Mouse (Mus musculus) gastrocnemius, postnatal 25 days (tissue): ENCODE data around the gene Shroom1. TPM values are rescaled to one million over a fixed set of nuclear protein-coding genes. Genes with fewer than 3 reads are reported as not detected.
"Not testable (repeated sequence)": the region's sequence is repeated elsewhere in the genome, so short reads cannot be mapped to it uniquely, and the experiment has no call there.

Source experiments
- DNase-seq: peaks from one replicate; pipeline ENCODE4 v3.0.0; 2022
- long read RNA-seq, 2 experiments: library from polyadenylated mRNA; stranded (forward); transcript quantifications; one replicate each; pipeline ENCODE4 v2.0.0; 2021
- total RNA-seq, 2 experiments: library from RNA; stranded (reverse); gene quantifications; 1 replicate in 1 of 2; 2 replicates in 1 of 2; pipeline ENCODE4 v1.2.3; 2021

Shroom1 gene
- under 1 TPM; 0.23 to 0.35 TPM for total RNA-seq
- long read RNA-seq, experiment 1, partial matches to known transcripts = 0 of 1 reads
- long read RNA-seq, experiment 1, other reads (novel, unspliced or antisense) = 1 of 1 reads
- long read RNA-seq, experiment 2 = 0 reads

DNA sequence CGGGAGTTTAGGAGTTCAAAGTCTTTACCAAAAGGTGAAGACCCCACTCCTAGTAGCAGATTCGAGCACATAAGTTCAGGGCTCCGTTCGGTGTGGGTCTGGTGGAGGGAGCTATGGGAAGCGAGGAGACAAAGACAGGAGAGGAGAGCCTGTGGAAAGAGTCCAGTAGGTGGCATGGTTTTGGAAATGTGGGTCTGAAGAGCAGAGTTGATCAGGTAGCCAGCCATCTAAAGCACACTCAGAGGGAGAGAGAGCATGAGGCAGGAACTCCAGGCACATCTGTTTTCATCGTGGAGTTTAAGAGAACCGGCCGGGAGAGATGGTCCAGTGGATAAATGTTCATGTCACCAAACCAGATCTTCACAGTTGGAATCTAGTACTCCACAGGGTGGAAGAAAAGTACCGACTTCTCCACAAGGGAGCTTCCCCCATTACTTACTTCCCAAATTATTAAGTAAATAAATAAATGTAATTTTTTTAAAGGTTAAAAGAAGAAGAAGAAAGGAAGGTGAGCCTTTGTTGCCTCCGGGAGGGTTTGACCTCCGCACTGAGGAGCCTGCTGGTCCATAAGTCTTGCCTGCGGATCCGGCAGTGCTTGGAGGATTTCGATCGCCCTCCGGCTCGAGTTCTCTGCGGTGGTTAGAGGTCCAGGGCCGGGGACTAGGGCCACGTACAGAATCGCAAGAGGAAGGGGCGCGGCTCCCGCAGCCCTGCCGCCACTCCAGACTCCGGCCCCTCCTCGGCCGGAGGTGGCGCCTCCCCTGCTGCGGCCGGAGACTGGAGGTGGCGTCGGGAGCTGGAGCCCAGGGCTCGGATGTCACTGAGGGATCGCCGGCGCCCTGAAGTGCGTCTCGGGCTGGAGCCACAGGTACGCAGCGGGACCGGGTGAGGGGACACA lies at the start of gene Shroom1, which contains the start of gene Gm10447:
TSS of gene Shroom1 (plus strand) at position 732 of the 898 bp plus-strand sequence.
TSS of gene Gm10447 (minus strand) at position 637 of the 898 bp plus-strand sequence.
- DNase-seq = peak; percentile 39

DNA sequence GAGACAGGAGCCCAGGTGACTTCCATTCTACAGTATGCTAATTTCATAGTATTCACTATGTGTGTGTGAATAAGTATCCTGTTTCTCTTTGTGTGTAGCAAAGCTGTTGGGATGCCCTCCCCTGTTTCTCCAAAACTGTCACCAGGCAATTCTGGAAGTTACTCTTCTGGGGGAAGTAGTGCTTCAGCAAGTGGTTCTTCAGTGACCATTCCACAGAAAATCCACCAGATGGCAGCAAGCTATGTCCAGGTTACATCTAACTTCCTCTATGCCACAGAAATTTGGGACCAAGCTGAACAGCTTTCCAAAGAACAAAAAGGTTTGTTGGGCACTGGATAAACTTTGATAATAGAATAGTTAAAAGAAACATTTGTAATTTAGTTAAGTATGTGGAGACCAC lies 45.3 kb upstream of the Shroom1 start:
- DNase-seq = no peak

DNA sequence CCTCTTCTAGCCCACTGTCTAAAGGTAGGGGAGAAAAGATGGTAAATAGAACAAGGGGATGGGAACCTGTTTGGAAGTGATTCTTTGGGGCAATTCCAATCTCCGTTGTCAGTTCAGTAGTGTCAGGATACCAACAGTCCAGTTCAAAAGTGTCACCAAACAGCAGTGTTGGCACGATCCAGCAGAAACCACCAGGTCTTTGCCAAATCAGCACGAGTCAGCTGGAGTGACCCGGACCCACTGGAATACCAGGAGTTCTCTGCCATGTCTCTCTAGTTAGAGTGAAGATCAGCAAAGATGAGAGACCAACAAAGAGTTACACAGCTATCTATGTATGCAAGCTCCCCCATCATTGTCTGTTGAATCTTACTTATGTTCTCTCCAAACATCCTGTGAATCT lies 43.1 kb upstream of the Shroom1 start:
- no peak for DNase-seq

DNA sequence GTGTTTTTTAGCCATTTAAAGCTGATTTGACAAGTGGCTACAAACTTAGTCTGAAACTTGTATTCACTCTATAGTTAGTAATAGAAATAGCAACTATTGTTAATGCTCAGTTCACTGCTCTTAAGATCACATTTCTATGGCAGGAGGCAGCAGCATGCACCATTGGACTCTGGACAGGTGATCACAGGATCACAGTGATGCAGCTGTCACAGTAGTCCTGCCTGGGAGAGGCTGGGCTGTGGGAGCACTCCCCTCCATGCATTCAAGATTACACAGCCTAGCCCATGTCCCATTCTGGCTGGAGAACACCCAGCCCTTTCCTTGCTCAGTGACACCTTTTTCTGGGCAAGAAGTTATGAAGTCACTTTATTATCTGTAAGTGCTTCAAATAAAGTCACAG lies 39.0 kb upstream of the Shroom1 start:
- DNase-seq = no peak

DNA sequence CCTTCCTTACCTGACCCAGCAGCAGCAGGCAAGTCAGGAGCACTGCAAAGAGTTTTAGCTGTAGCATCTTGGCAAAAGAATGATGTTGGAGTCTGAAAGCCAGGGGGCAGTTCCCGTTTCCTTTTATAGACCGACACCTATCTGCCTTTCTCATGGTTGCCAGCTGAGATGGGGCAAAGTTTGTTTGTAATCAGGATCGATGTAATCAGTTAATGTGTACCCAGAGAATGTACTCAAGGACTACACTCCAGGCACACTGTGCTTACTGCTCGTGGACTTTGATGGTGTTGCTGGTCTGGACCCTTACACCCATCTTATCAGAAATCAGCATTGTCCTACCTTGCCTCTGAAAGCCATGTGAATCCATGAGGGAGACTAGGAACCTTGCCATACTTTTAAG lies 34.0 kb upstream of the Shroom1 start, which contains the start of gene Leap2:
TSS of gene Leap2 (minus strand) at position 135 of the 400 bp plus-strand sequence.
- no peak for DNase-seq

DNA sequence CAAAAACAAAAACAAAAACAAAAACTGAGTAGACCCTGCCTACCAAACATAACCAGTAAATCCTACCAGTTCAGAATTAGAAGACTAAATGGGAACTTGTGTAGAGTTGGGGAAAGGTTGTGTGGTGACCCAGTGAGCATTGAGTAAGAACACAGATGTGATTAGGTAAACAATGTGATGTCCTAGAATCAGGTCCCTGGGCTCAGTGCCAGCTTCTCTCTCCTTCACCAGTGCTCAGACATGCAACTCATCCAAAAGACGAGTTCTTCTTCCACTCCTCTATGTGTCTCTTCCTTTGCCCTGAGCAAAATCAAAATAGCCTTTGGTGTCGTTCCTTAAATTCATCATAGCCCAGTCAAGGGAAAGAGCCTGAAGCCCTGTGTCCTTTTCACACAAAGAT lies 32.2 kb upstream of the Shroom1 start:
- DNase-seq = no peak

DNA sequence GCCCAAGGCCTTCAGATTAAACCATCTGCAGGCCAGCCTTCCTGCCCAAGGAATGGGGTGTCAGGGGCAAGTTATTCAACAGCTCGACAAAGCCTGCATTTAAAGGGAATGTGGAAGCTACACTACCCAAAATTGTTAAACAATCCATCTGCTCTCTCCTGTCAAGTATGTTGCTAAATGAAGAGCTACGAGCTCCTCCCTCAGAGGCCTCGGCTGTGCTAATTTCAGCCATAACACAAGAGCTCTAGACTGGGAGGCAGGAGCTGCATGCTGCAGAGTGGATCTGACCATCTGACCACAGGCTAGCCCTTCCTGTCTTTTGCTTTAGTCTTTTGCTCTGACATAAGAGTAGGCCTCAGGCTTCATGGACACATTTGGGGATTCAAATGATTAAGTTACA lies 31.8 kb upstream of the Shroom1 start:
- DNase-seq = no peak

DNA sequence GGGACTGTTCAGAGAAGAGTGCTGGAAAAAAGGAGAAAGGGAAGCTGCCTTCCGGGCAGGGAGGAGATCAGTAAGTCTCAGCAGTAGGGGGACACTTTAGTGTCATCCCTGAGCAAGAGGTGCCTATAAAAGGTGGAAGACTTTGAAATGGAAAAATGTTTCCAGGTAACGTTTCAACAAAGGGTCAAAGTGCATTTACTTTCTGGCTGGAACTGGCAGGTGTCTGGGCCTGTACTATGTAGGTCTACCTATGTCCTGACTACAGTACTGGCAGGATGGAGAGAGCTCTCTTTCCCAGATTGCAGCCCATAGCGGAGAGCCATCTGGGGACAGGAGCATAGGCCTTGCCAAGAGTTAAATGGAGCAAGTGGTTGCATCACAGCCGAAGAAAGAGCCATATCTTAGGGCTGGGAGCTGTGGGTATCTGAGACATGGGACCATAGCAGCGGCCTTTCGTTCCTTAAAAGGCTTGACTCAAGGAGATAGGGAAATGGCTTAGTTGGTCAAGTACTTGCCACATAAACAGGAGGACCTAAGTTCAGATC lies 31.2 kb upstream of the Shroom1 start:
- DNase-seq = no peak

DNA sequence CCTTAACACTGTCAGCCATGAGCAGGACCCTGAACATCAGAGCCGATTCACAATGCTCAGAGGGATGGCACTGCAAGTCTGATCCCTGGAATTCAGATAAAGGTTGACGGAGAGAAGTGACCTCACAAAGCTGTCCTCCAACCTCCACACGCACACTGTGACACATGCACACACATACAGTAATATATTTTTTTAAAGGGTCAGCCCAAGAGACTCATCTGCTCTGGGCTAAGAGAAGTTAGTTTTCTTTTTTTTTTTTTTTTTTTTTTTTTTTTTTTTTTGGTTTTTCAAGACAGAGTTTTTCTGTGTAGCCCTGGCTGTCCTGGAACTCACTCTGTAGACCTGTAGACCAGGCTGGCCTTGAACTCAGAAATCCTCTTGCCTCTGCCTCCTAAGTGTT lies 30.1 kb upstream of the Shroom1 start:
- not testable (repeated sequence) for DNase-seq

DNA sequence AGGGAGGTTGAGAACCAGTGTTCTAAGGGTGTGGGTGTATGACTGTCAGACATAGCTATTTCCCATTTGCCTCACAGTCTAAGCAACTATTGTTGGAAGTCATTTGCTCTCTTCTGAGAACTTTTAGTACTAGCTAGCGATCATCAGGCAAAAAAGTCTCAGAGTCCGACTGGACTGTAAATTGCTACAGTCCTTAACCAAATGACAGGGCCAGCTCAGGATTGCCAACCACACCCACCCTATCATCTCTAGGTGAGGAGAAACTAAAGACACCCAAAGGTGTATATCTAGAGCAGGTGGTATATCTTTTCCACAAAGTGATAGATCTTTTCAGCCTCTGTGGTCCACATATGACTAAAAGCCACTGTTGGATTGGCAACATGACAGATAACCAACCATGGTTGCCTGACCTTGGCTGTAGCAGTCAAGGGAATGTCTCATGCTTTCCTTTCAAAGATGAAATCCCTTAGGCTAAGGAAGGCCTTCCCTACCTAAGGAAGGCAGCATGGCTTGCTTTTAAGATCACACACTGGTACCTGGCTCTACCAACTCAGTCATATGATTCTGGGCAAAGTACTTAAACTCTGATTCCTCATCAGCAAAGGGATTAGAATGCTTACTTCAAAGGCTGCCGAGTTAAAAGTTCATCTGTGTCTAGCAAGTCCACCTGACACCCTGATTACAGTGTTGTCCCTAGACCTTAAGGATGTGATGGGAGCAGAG lies 28.9 kb upstream of the Shroom1 start:
- DNase-seq = no peak

DNA sequence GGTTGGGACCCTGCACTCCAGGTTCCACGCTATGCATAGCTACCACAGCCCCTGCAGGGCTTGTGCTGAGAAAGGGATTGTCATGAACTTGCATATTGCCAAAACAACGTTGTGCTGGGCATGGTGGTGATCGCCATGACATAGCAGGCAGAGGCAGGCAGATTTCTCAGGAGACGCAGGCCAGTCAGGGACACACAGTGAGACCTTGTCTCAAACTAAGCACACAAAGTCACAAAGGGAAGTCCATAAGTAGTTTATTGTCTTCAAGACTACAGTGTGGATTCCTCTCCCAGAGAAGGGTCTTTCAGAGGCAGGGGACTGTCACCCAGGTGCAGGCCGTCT lies 28.3 kb upstream of the Shroom1 start:
- DNase-seq = no peak

DNA sequence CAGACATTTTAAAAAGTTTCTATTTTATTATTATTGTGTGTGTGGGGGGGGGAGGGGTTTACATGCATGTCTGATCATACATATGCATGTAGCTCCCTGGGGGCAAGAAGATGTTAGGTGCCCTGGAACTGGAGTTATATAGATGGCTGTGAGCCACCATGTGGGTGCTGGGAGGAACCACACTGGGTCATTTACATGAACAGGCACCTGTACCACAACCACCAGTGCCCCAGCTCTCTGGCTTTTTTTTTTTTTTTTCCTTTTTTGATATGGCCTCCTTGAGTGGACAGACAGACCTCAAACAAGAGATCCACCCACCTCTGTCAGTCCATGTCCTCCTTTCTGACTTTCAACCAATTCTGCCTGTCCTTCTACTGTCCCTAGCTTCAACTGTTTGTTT lies 27.8 kb upstream of the Shroom1 start:
- no peak for DNase-seq

DNA sequence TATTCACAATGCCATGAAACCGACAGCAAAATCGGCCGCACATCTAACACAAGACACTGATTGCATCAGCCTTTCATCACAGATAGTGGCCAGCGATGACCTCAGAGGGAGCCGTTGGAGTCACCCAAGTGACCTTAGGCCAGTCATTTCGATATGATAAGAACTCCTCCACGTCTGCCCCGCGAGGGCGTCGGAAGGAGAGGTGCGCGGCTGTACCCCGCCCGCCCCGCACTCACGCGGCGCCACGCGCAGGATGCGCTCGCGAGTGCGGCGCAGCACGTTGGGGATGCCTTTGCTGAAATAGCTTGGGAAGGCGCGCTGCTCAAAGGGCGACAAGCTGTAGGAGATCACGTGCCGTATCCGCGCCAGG lies 26.7 kb upstream of the Shroom1 start:
- no peak for DNase-seq

DNA sequence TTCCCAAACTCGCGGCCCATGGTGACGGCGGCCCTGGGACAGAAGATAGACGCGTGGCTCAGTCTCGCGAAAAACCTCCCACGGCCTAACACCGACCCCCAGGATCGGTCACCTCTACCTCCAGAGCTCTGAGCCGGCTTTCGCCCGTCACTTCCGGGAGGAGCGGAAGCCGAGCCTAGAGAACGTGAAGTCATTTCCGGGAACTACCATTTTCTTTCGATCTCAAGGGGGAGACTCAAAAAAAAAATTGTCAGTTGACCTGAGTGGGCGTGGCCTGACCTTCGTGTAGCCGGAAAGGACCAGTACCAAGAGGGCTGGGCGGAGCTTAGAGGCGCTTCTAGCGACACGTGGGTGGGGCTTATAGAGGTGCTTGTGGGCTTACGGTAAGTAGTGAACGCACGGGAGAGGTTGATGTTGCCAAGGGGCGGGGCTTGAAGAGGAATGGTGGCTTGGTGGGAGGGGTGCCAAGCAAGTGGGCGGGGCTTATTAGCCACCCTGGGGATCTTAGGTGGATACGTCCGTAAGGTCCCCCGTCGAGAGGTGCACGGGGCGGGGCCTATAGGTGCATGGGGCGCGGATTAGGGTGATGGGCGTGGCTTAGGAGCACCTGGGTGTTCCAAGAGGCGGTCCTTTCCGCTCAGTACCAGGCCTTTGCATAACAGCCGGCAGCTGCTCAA lies 26.2 kb upstream of the Shroom1 start, which contains the start of the genes Uqcrq and Gdf9:
TSS of gene Uqcrq (minus strand) at position 162 of the 677 bp plus-strand sequence.
TSS of gene Gdf9 (plus strand) at position 354 of the 677 bp plus-strand sequence.
- peak; percentile 98 for DNase-seq

DNA sequence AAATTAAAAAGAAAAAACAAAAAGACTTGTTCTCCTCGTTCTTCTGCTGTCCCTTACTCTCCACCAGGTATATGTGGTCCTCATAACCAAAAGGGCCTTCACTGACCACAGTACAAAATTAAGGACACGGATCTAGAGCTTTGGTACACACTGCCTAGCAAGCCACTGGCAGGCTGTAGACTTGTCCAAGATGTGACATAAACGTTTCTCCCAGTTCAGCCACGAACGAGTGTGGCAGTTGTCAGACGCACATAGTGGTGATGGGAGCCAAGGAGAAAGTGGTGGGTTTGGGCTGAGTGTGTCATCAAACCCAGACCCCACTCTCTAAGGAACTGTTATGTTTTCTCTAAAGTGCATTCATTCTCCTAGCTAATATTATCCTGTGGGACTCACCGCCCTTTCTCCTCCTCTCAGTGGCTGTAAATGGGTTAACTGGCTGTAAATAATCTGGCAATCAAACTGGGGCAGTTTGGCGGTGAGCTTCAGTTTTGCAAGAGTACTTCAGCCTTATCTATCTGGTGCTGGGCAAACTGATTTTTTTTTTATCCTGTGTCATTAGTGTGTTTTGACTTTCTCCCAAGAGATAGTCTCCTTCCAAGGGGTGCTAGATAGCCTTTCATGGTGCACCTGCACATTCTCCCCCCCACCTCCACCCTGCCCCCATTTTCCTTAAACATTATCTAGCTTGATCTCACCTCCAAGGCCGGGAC lies 25.5 kb upstream of the Shroom1 start:
- DNase-seq = peak; percentile 24

DNA sequence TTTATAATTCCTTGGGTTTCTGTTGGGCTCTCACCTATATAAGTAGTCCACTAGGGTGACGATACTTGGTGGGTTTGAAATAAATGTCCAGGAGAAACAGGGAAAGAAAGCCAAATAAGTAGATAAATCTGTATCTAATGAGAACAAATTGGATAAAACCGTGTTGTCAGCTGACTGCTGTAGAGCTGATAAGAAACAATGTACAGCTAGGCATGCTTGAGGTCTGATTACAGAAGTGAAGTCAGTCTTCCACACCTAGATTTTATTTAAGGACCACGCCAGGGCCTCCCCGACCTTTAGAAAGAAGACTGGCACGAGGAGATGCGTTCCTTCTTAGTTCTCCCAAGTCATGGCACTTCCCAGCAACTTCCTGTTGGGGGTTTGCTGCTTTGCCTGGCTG lies 23.9 kb upstream of the Shroom1 start:
- no peak for DNase-seq

DNA sequence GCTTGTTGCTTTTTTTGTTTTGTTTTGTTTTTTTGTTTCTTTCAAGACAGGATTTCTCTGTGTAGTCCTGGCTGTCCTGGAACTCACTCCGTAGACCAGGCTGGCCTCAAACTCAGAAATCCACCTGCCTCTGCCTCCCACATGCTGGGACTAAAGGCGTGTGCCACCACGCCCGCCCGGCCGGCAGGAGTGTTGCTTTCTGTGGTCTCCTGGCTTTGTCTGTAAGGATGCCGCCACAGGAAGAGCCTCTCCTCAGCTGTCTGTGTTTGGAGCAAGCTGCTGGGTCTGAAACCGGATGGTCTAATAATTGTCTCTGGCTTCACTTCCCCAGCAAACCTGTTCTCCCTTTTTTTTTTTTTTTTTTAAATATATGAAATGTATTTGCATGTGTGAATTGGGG lies 21.5 kb upstream of the Shroom1 start:
- no peak for DNase-seq

DNA sequence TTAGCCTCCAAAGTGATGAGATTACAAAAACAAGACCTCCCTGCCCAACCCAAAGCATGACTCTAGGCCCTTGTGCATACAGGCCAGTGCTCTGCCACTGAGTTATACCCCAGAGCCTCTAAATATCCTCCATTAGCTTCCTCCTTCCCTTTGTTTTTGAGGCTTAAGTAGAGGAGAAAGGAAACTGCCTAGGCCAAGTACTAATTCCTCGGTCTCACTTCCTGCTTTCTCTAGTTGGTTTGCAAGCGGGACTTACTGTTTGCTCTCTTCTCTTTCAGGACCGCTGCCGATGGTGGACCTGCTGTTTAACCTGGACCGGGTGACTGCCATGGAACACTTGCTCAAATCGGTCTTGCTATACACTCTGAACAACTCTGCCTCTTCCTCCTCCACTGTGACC lies 20.7 kb upstream of the Shroom1 start:
- no peak for DNase-seq

DNA sequence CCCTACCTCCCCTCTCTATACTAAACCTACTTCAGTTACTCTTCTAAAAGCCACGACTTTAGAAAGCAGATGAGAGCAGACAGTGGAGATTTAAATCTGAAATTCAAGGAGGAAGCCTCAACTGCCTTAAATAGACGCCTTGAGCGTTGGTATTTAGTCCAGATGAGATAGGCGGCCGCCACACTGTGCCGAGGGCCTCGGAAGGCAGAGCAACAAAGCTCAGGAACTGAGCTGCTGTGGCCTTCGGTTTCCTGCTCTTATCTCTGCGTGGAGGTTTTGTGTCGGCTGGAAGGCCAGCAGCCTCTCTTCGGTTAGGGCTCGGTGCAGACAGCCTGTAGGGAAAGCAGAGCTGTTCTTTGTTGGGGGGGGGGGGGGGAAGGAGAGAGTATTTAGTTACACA lies 15.1 kb upstream of the Shroom1 start:
- no peak for DNase-seq

DNA sequence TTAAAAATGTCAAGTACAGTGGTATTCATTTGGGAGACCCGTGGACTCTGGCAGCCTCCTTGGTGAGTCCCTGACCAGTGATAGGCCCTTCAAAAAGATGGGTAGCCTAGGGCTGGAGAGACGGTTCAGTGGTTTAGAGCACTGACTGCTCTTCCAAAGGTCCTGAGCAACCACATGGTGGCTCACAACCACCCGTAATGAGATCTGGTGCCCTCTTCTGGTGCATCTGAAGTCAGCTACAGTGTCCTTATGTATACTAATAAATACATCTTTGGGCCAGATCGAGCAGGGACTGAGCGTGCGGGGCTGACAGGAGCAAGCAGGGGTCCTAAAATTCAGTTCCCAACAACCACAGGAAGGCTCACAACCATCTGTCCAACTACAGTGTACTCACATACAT lies 13.1 kb upstream of the Shroom1 start:
- DNase-seq = no peak

DNA sequence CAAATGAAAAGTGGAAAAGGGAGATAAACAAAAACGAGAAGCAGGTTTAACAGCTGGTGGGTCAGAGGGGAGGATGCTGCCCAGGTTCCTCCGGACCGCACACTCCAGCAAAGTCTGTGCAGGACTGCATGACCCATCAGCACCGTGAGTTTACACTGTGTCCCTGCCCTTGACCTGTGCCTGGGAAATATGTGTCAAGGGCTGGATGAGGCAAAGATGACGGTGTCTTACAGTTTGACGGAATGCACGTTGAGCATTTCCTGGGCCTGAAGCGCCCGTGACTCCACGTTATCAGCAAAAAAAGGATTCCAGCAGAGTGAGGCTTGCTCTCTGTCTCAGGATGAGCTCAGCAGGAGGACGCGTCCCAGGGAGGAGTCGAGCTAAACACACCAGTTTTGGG lies 11.4 kb upstream of the Shroom1 start:
- DNase-seq = no peak

DNA sequence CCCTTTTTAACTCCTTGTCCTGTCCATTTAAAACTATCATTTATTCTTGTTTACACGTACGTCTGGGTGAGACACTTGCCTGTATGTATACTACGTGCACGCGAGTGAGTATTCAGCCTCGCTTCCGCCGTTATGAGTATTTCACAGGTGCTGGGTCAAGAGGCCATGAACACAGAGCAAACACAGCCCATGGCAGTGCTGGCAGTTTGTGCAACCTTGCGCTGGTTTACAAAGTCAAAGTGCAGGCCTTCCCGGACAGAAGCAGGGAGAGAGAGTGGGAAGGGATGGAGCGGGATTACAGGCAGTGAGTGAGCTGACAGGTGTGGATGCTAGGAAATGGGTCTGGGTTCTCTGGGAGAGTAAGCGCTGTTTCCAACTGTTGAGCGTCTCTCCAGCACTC lies 10.8 kb upstream of the Shroom1 start:
- DNase-seq = no peak
